Comparison of ENCODE assay signal across 20 mouse cellular contexts in genomic region chr3:38009168-38009567, GRCm38 (mm10).
DNase-seq lines count a peak whose midpoint lies in the region; ATAC-seq lines count a peak whose summit lies in the region.
"Had no signal": no experiment of that assay in that cellular context is flagged by ENCODE, and none has a peak within 500 bp of the region (broad histone marks: within the 10 kb centered on the region; RNA-seq: fewer than 3 reads in every experiment).

No protein-coding gene starts in this region.

- no peak overlapping the region for H3K27ac ChIP-seq in hindbrain, embryonic 15.5 days (replicated peaks)
- no peak overlapping the region for H3K27ac ChIP-seq in hindbrain, embryonic 16.5 days (ENCODE audit: low read depth, low read length)
- H3K27ac ChIP-seq: heart, adult 2 months; heart, embryonic 15.5 days; macrophage; midbrain, embryonic 12.5 days had no signal

- no peak overlapping the region for H3K4me2 ChIP-seq in hindbrain, embryonic 15.5 days
- H3K4me2 ChIP-seq in hindbrain, embryonic 16.5 days (ENCODE audit: low read length) = no peak overlapping the region
- H3K4me2 ChIP-seq: heart, embryonic 15.5 days; lung, embryonic 14.5 days; midbrain, embryonic 12.5 days had no signal

- H3K9ac ChIP-seq in hindbrain, embryonic 15.5 days = no peak overlapping the region
- H3K9ac ChIP-seq in hindbrain, embryonic 16.5 days (ENCODE audit: low read depth, low read length) = no peak overlapping the region
- H3K9ac ChIP-seq: heart, embryonic 15.5 days; lung, embryonic 14.5 days; midbrain, embryonic 12.5 days had no signal

- no peaks in the 10 kb centered on the region for H3K36me3 ChIP-seq in hindbrain, embryonic 15.5 days
- H3K36me3 ChIP-seq in hindbrain, embryonic 16.5 days (ENCODE audit: control insufficient read depth, insufficient read depth, low read length) = no peaks in the 10 kb centered on the region
- H3K36me3 ChIP-seq: heart, embryonic 15.5 days; midbrain, embryonic 12.5 days had no signal

- peak; percentile 12 to 15 for DNase-seq in B cell, adult 2 months
- DNase-seq in thymus, postnatal 10 days (ENCODE audit: low spot score in 2 of 2) = peak; percentile 71 to 77
- no peak for DNase-seq in adrenal gland, postnatal 36 days
- DNase-seq in MN1 (ENCODE audit: low spot score) = no peak
- DNase-seq: adrenal gland, adult 8-10 months; cerebellum, adult 11 months; cerebellum, postnatal 10 days; gastrocnemius, postnatal 10 days; heart, adult 2 months; heart, postnatal 4 days; kidney, adult 11 months; lung, embryonic 14.5 days; right cerebral cortex, postnatal 25 days had no signal

- 41% methylated on average over 4 of the region's 4 CpGs for WGBS in hindbrain, embryonic 15.5 days
- 41% methylated on average over 4 of the region's 4 CpGs for WGBS in hindbrain, embryonic 16.5 days

- no peaks in the 10 kb centered on the region for H3K4me1 ChIP-seq in hindbrain, embryonic 15.5 days (replicated peaks)
- no peaks in the 10 kb centered on the region for H3K4me1 ChIP-seq in hindbrain, embryonic 16.5 days (ENCODE audit: control insufficient read depth, insufficient read depth, low read depth, low read length)
- H3K4me1 ChIP-seq: heart, embryonic 15.5 days; midbrain, embryonic 12.5 days had no signal

- no peaks in the 10 kb centered on the region for H3K27me3 ChIP-seq in hindbrain, embryonic 15.5 days
- H3K27me3 ChIP-seq in hindbrain, embryonic 16.5 days (replicated peaks; ENCODE audit: control insufficient read depth, insufficient read depth, low read length) = no peaks in the 10 kb centered on the region
- H3K27me3 ChIP-seq: heart, embryonic 15.5 days; midbrain, embryonic 12.5 days had no signal

- ATAC-seq in hindbrain, embryonic 15.5 days (ENCODE audit: low FRiP score, low read depth) = peak; percentile 23; the same call in 1 of the 2 replicates
- no peak for ATAC-seq in hindbrain, embryonic 16.5 days
- 0 out of 4 replicates have a peak, but pooled peaks have one; percentile 32 to 36 for ATAC-seq in hematopoietic stem cell, adult 5-6 weeks (replicated peaks in 1 of 2; ENCODE audit: insufficient read depth in 1 of 2, low FRiP score in 2 of 2, low TSS enrichment in 1 of 2, low read depth in 1 of 2, poor library complexity in 2 of 2, severe bottlenecking in 2 of 2)
- ATAC-seq in monocyte, adult 5-6 weeks (replicated peaks; ENCODE audit: insufficient number of reproducible peaks, low FRiP score, low TSS enrichment, poor library complexity, severe bottlenecking) = no peak

- H3K4me3 ChIP-seq in hindbrain, embryonic 15.5 days = no peak overlapping the region
- no peak overlapping the region for H3K4me3 ChIP-seq in hindbrain, embryonic 16.5 days (ENCODE audit: low read length)
- H3K4me3 ChIP-seq: heart, adult 2 months; heart, embryonic 15.5 days; midbrain, embryonic 12.5 days had no signal

- H3K9me3 ChIP-seq in hindbrain, embryonic 15.5 days = no peaks in the 10 kb centered on the region
- no peaks in the 10 kb centered on the region for H3K9me3 ChIP-seq in hindbrain, embryonic 16.5 days (ENCODE audit: control insufficient read depth, low read length)
- H3K9me3 ChIP-seq: heart, embryonic 15.5 days; midbrain, embryonic 12.5 days had no signal

Comparison
In these comparisons a context has a peak if more than half of its experiments do, and no peak if none do; other contexts are left out.
1. ATAC-seq: peak in hindbrain, embryonic 15.5 days (single experiment) and hematopoietic stem cell, adult 5-6 weeks (2 of 2); none in hindbrain, embryonic 16.5 days (single experiment) and monocyte, adult 5-6 weeks (single experiment).
2. DNase-seq: peak in B cell, adult 2 months (2 of 2) and thymus, postnatal 10 days (2 of 2); none in adrenal gland, postnatal 36 days (0 of 2) and MN1 (single experiment).